Mouse (Mus musculus) retina, postnatal 1 day (tissue): ENCODE measurements around the gene 2310034G01Rik.
A peak's percentile ranks its signal among the peaks of the same experiment; 100 is the strongest.

Experiments used
- DNase-seq: peaks from one replicate; pipeline ENCODE4 v3.0.0-alpha.2; 2012

2310034G01Rik gene

GRCm38 (mm10) chr19:46313116-46313515 is 37.0 kb downstream of the 2310034G01Rik start:
- DNase-seq, result no peak

- no peak for DNase-seq
Measured at GRCm38 (mm10) chr19:46312566-46312965, 37.5 kb downstream of the 2310034G01Rik start.

GRCm38 (mm10) chr19:46311341-46311740 is 38.8 kb downstream of the 2310034G01Rik start:
- no peak for DNase-seq

GRCm38 (mm10) chr19:46310312-46310865 is 39.7 kb downstream of the 2310034G01Rik start:
- no peak for DNase-seq

GRCm38 (mm10) chr19:46309651-46310305 is 40.3 kb downstream of the 2310034G01Rik start:
- no peak for DNase-seq

GRCm38 (mm10) chr19:46308706-46309435 is 41.2 kb downstream of the 2310034G01Rik start:
- DNase-seq, result peak; percentile 94

GRCm38 (mm10) chr19:46308303-46308702 is 41.8 kb downstream of the 2310034G01Rik start:
- no peak for DNase-seq

- no peak for DNase-seq
Measured at GRCm38 (mm10) chr19:46307781-46308180, 42.3 kb downstream of the 2310034G01Rik start.

- no peak for DNase-seq
Measured at GRCm38 (mm10) chr19:46306751-46307289, 43.3 kb downstream of the 2310034G01Rik start.

- DNase-seq, result no peak
Measured at GRCm38 (mm10) chr19:46306268-46306610, 43.9 kb downstream of the 2310034G01Rik start.

- DNase-seq, result peak; percentile 89
Measured at GRCm38 (mm10) chr19:46305432-46306267, 44.5 kb downstream of the 2310034G01Rik start.

- no peak for DNase-seq
Measured at GRCm38 (mm10) chr19:46304908-46305333, 45.2 kb downstream of the 2310034G01Rik start.

GRCm38 (mm10) chr19:46304216-46304841 is 45.8 kb downstream of the 2310034G01Rik start, which contains the start of gene Nfkb2:
Gene Nfkb2 (plus strand): TSS chr19:46304320.
- DNase-seq, result peak; percentile 94

GRCm38 (mm10) chr19:46303251-46304215 is 46.6 kb downstream of the 2310034G01Rik start:
- no peak for DNase-seq

GRCm38 (mm10) chr19:46302551-46302950 is 47.6 kb downstream of the 2310034G01Rik start:
- DNase-seq, result no peak

- no peak for DNase-seq
Measured at GRCm38 (mm10) chr19:46300294-46301045, 49.6 kb downstream of the 2310034G01Rik start.
